Mouse (Mus musculus) midbrain, embryonic 14.5 days (tissue): Measurements from ENCODE around the gene Homer3. TPM values are rescaled to one million over a fixed set of nuclear protein-coding genes. Genes with fewer than 3 reads are reported as not detected.

ENCODE experiments used
- ATAC-seq: fragments of 200-750 bp; cut with Nextera tagmentation; 2 replicates; pipeline ENCODE4 v1.8.0; 2017; ENCODE audit warnings: moderate number of reproducible peaks, moderate library complexity; ENCODE audit not compliant: low FRiP score, low TSS enrichment
- DNase-seq: peaks from one replicate; pipeline ENCODE4 v3.0.0-alpha.2; 2015
- H3K27ac ChIP-seq: fragments of 300-500 bp; sonication (generic); replicated peaks from 2 replicates; pipeline ENCODE4 v1.5.1; 2014; ENCODE audit warnings: mild to moderate bottlenecking, low read depth, low read length, moderate library complexity
- H3K27me3 ChIP-seq: fragments of 300-500 bp; sonication (generic); 2 replicates; pipeline ENCODE4 v1.6.1; 2014; ENCODE audit warnings: low read length, control low read depth, mixed read lengths; ENCODE audit not compliant: control insufficient read depth, insufficient read depth
- H3K36me3 ChIP-seq: fragments of 300-500 bp; sonication (generic); 2 replicates; pipeline ENCODE4 v1.6.1; 2014; ENCODE audit warnings: low read length, control low read depth; ENCODE audit not compliant: control insufficient read depth, insufficient read depth
- H3K4me1 ChIP-seq: fragments of 300-500 bp; sonication (generic); 2 replicates; pipeline ENCODE4 v1.6.1; 2014; ENCODE audit warnings: mild to moderate bottlenecking, antibody characterized with exemption, low read length, control low read depth; ENCODE audit not compliant: control insufficient read depth, insufficient read depth
- H3K4me2 ChIP-seq: fragments of 300-500 bp; sonication (generic); 2 replicates; pipeline ENCODE4 v1.6.1; 2014; ENCODE audit warnings: mild to moderate bottlenecking, low read length, moderate library complexity
- H3K4me3 ChIP-seq: fragments of 300-500 bp; sonication (generic); replicated peaks from 2 replicates; pipeline ENCODE4 v1.5.1; 2014; ENCODE audit warnings: low read depth, low read length
- H3K9ac ChIP-seq: fragments of 300-500 bp; sonication (generic); replicated peaks from 2 replicates; pipeline ENCODE4 v1.6.1; 2014; ENCODE audit warnings: mild to moderate bottlenecking, low read length, moderate library complexity
- H3K9me3 ChIP-seq: fragments of 300-500 bp; sonication (generic); 2 replicates; pipeline ENCODE4 v1.6.1; 2016; ENCODE audit warnings: low read length, control low read depth, mixed read lengths; ENCODE audit not compliant: control insufficient read depth
- WGBS: fragments of 180-500 bp; shearing (Covaris S2); extraction: QIAGEN DNeasy Blood & Tissue Kit; methylation state at CpG from one replicate; pipeline ENCODE4 v1.1.7; 2014; 5-methylcytosine and 5-hydroxymethylcytosine counted together
- polyA plus RNA-seq: library from polyadenylated mRNA; unstranded; fragments of >200 nt; fragmentation: Nextera tagmentation; extraction: Ambion mirVana; gene quantifications from 2 replicates; pipeline ENCODE4 v1.2.1, GENCODE M21; 2014

The Homer3 gene
- polyA plus RNA-seq, 1 experiment from 2014 or later, result 34.4 TPM

GRCm38 (mm10) chr8:70293988-70294405 lies 11.4 kb downstream of the Homer3 start:
- WGBS, result 85% methylated on average over 5 of the region's 5 CpGs
- ATAC-seq (no peak), DNase-seq (no peak)
- no peaks in the 10 kb centered on the region for H3K9me3 ChIP-seq
- H3K4me1 ChIP-seq, result no peaks in the 10 kb centered on the region
- no peak overlapping the region for H3K27ac ChIP-seq
- peaks cover 92% of the 10 kb centered on the region for H3K36me3 ChIP-seq
- H3K27me3 ChIP-seq, result no peaks in the 10 kb centered on the region
- no peak overlapping the region for H3K4me2 ChIP-seq
- no peak overlapping the region for H3K9ac ChIP-seq
- no peak overlapping the region for H3K4me3 ChIP-seq

- WGBS, result 91% methylated on average over 3 of the region's 3 CpGs
- no peak overlapping the region for H3K4me3 ChIP-seq
- H3K36me3 ChIP-seq, result peaks cover 49% of the 10 kb centered on the region
- no peaks in the 10 kb centered on the region for H3K27me3 ChIP-seq
- no peak overlapping the region for H3K4me2 ChIP-seq
- no peak for DNase-seq
- H3K9me3 ChIP-seq, result no peaks in the 10 kb centered on the region
- no peak for ATAC-seq
- H3K4me1 ChIP-seq, result peaks cover 19% of the 10 kb centered on the region
- no peak overlapping the region for H3K9ac ChIP-seq
- H3K27ac ChIP-seq, result no peak overlapping the region
These were observed 18.3 kb downstream of the Homer3 start for GRCm38 (mm10) chr8:70300881-70301280.

- no peaks in the 10 kb centered on the region for H3K9me3 ChIP-seq
- under 1% methylated on average over 40 of the region's 40 CpGs for WGBS
- H3K9ac ChIP-seq, result peak within 1 kb of the TSS; percentile 80
- H3K36me3 ChIP-seq, result peaks cover 47% of the 10 kb centered on the region
- DNase-seq (peak; percentile 97), ATAC-seq (peak; percentile 94)
- H3K27ac ChIP-seq, result peak within 1 kb of the TSS; percentile 68
- peaks cover 19% of the 10 kb centered on the region for H3K4me1 ChIP-seq
- peak within 1 kb of the TSS; percentile 94 for H3K4me2 ChIP-seq
- peak within 1 kb of the TSS; percentile 85 for H3K4me3 ChIP-seq
- H3K27me3 ChIP-seq, result no peaks in the 10 kb centered on the region
These were observed 19.8 kb downstream of the Homer3 start, which contains the start of the genes Ddx49 and Cope for GRCm38 (mm10) chr8:70302358-70302890. TSS of gene Ddx49 (minus strand) at chr8:70302489. TSS of gene Cope (plus strand) at chr8:70302518.

- DNase-seq, result no peak
- H3K4me3 ChIP-seq, result peak overlapping the region; percentile 85
- WGBS, result 4% methylated on average over 16 of the region's 16 CpGs
- no peaks in the 10 kb centered on the region for H3K9me3 ChIP-seq
- H3K27ac ChIP-seq, result peak overlapping the region; percentile 68
- peak; percentile 32; the same call in 1 of the 2 replicates for ATAC-seq
- peak overlapping the region; percentile 80 for H3K9ac ChIP-seq
- peak overlapping the region; percentile 94 for H3K4me2 ChIP-seq
- H3K27me3 ChIP-seq, result no peaks in the 10 kb centered on the region
- H3K4me1 ChIP-seq, result peaks cover 19% of the 10 kb centered on the region
- peaks cover 47% of the 10 kb centered on the region for H3K36me3 ChIP-seq
These were observed 20.3 kb downstream of the Homer3 start for GRCm38 (mm10) chr8:70302901-70303300.

GRCm38 (mm10) chr8:70309311-70309710 lies 26.7 kb downstream of the Homer3 start:
- Histone ChIP-seq H3K9me3 (no peaks in the 10 kb centered on the region), H3K36me3 (peaks cover 78% of the 10 kb centered on the region), H3K4me2 (no peak overlapping the region), H3K4me1 (no peaks in the 10 kb centered on the region), H3K4me3 (no peak overlapping the region), H3K27ac (no peak overlapping the region), H3K27me3 (no peaks in the 10 kb centered on the region), H3K9ac (no peak overlapping the region)
- ATAC-seq (no peak), DNase-seq (no peak)
- WGBS, result 38% methylated on average over 2 of the region's 2 CpGs

GRCm38 (mm10) chr8:70313399-70313798 lies 30.8 kb downstream of the Homer3 start:
- Histone ChIP-seq H3K9ac (no peak overlapping the region), H3K9me3 (no peaks in the 10 kb centered on the region)
- no peak for DNase-seq

GRCm38 (mm10) chr8:70315624-70316510 lies 33.2 kb downstream of the Homer3 start, which contains the start of gene Cers1:
TSS of gene Cers1 (plus strand) at chr8:70315775.
- ATAC-seq (peak; percentile 59), DNase-seq (peak; percentile 90)
- H3K9ac ChIP-seq, result peak within 1 kb of the TSS; percentile 80
- peak within 1 kb of the TSS; percentile 63 for H3K4me3 ChIP-seq
- H3K4me2 ChIP-seq, result peak within 1 kb of the TSS; percentile 88
- WGBS, result 1% methylated on average over 66 of the region's 66 CpGs
- peaks cover 46% of the 10 kb centered on the region for H3K36me3 ChIP-seq
- H3K27me3 ChIP-seq, result no peaks in the 10 kb centered on the region
- peak within 1 kb of the TSS; percentile 95 for H3K27ac ChIP-seq
- no peaks in the 10 kb centered on the region for H3K9me3 ChIP-seq
- peaks cover 29% of the 10 kb centered on the region for H3K4me1 ChIP-seq

More at GRCm38 (mm10) chr8:70313399-70313798, 30.8 kb downstream of the Homer3 start:
- H3K27me3 ChIP-seq, result no peaks in the 10 kb centered on the region
- WGBS, result 76% methylated on average over 2 of the region's 2 CpGs
- no peak overlapping the region for H3K27ac ChIP-seq
- no peak overlapping the region for H3K4me2 ChIP-seq
- H3K4me1 ChIP-seq, result peaks cover 29% of the 10 kb centered on the region
- peaks cover 46% of the 10 kb centered on the region for H3K36me3 ChIP-seq
- no peak overlapping the region for H3K4me3 ChIP-seq
- ATAC-seq, result no peak

GRCm38 (mm10) chr8:70316511-70317504 lies 34.2 kb downstream of the Homer3 start:
- H3K27me3 ChIP-seq, result no peaks in the 10 kb centered on the region
- ATAC-seq (peak; percentile 89), DNase-seq (peak; percentile 96)
- peak overlapping the region; percentile 88 for H3K4me2 ChIP-seq
- peak overlapping the region; percentile 95 for H3K27ac ChIP-seq
- H3K4me3 ChIP-seq, result peak overlapping the region; percentile 63
- WGBS, result 4% methylated on average over 15 of the region's 15 CpGs
- H3K36me3 ChIP-seq, result peaks cover 46% of the 10 kb centered on the region
- no peaks in the 10 kb centered on the region for H3K9me3 ChIP-seq
- peak overlapping the region; percentile 80 for H3K9ac ChIP-seq
- peaks cover 29% of the 10 kb centered on the region for H3K4me1 ChIP-seq
